Mouse (Mus musculus) myocyte (in vitro differentiated cells): ENCODE data around the gene Tmem38b. TPM values are rescaled to one million over a fixed set of nuclear protein-coding genes. Genes with fewer than 3 reads are reported as not detected.

ENCODE experiments used
- H3K27me3 ChIP-seq: one replicate; pipeline ENCODE4 v1.6.1; 2011; ENCODE audit not compliant: control insufficient read depth, insufficient read depth, insufficient read length
- H3K36me3 ChIP-seq: one replicate; pipeline ENCODE4 v1.6.1; 2011; ENCODE audit not compliant: control insufficient read depth, insufficient read depth
- H3K4me2 ChIP-seq: one replicate; pipeline ENCODE4 v1.6.1; 2011; ENCODE audit warnings: low read depth, control low read depth
- H3K4me3 ChIP-seq: one replicate; pipeline ENCODE4 v1.5.1; 2011; ENCODE audit warnings: mild to moderate bottlenecking, control low read depth, moderate library complexity
- H3K79me2 ChIP-seq: one replicate; pipeline ENCODE4 v1.6.1; 2011; ENCODE audit not compliant: control insufficient read depth, insufficient read depth
- H3ac ChIP-seq: one replicate; pipeline ENCODE4 v1.6.1; 2011; ENCODE audit not compliant: control insufficient read depth, insufficient read length
- CEBPB ChIP-seq: IDR thresholded peaks from 2 replicates; pipeline ENCODE4 v1.6.1; 2011; ENCODE audit warnings: mild to moderate bottlenecking, moderate library complexity; ENCODE audit not compliant: poor library complexity, insufficient read depth, severe bottlenecking
- E2F4 ChIP-seq: IDR thresholded peaks from one replicate; pipeline ENCODE4 v1.6.1; 2011; ENCODE audit warnings: mild to moderate bottlenecking, control low read depth, moderate library complexity; ENCODE audit not compliant: insufficient read depth
- MAX ChIP-seq: IDR thresholded peaks from one replicate; pipeline ENCODE4 v1.6.1; 2011; ENCODE audit warnings: low read depth, mild to moderate bottlenecking, control low read depth
- MYOD1 ChIP-seq, 3 experiments: IDR thresholded peaks; one replicate each; pipeline ENCODE4 v1.6.1; 2011; ENCODE audit warnings: control low read depth in 2 of 3, low read depth in 2 of 3, mild to moderate bottlenecking in 2 of 3, moderate library complexity in 1 of 3; ENCODE audit not compliant: insufficient read length in 2 of 3, control insufficient read depth in 1 of 3
- MYOG ChIP-seq, 3 experiments: IDR thresholded peaks; one replicate each; pipeline ENCODE4 v1.6.1; 2011; ENCODE audit warnings: control low read depth in 2 of 3, low read depth in 2 of 3, mild to moderate bottlenecking in 2 of 3; ENCODE audit not compliant: insufficient read length in 2 of 3, control insufficient read depth in 1 of 3, insufficient read depth in 1 of 3
- POLR2A ChIP-seq: IDR thresholded peaks from one replicate; pipeline ENCODE4 v1.6.1; 2011; ENCODE audit warnings: low read depth, mild to moderate bottlenecking, control low read depth, moderate library complexity; ENCODE audit not compliant: insufficient read length
- POLR2AphosphoS2 ChIP-seq: IDR thresholded peaks from one replicate; pipeline ENCODE4 v1.6.1; 2011; ENCODE audit warnings: low read depth, control low read depth; ENCODE audit not compliant: insufficient read length
- REST ChIP-seq: IDR thresholded peaks from one replicate; pipeline ENCODE4 v1.6.1; 2011; ENCODE audit warnings: mild to moderate bottlenecking, control low read depth, moderate library complexity; ENCODE audit not compliant: insufficient read depth, insufficient read length
- SRF ChIP-seq: IDR thresholded peaks from one replicate; pipeline ENCODE4 v1.6.1; 2011; ENCODE audit warnings: low read depth; ENCODE audit not compliant: control insufficient read depth, insufficient read length
- TCF12 ChIP-seq: IDR thresholded peaks from one replicate; pipeline ENCODE4 v1.6.1; 2011; ENCODE audit warnings: mild to moderate bottlenecking, control low read depth; ENCODE audit not compliant: poor library complexity, insufficient read depth, severe bottlenecking
- TCF3 ChIP-seq: IDR thresholded peaks from one replicate; pipeline ENCODE4 v1.6.1; 2011; ENCODE audit warnings: low read depth, control low read depth; ENCODE audit not compliant: insufficient read length
- USF1 ChIP-seq: IDR thresholded peaks from one replicate; pipeline ENCODE4 v1.6.1; 2011; ENCODE audit warnings: low read depth, mild to moderate bottlenecking, control low read depth, moderate library complexity
- polyA plus RNA-seq: library from polyadenylated mRNA; unstranded; fragments of >200 nt; fragmentation: generic; extraction: Trizol; gene quantifications from one replicate; pipeline ENCODE4 v1.2.1, GENCODE M21; 2012; ENCODE audit warnings: missing spikeins

Gene Tmem38b
- polyA plus RNA-seq, 1 experiment = 39.7 TPM

DNA sequence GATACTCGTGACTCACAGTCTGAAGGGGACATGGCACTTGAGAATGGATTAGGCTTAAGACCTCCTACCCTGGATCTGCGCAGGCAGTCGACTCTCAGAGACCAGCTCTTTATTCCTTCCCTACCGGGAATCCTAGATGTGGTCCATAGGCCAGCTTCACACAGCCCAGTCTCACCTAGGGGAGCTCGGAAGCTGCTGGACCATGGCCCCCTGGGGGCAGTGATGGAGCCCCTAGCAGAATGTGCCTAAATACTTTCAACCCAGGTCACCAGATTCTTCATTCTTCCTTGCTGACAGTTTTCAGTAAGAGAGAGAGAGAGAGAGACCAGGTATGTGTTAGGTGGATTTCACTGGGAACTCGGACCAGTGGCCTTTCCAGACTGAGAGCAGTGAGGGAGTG is 36.3 kb downstream of the Tmem38b start:
- TF ChIP-seq MYOG (IDR thresholded peaks at IDR 0.05; ENCODE audit: control insufficient read depth in 1 of 3, insufficient read depth in 1 of 3, insufficient read length in 2 of 3, low read depth in 2 of 3) = no peak
- TF ChIP-seq TCF12 = no peak
- no peak for TF ChIP-seq POLR2A
- TF ChIP-seq SRF = no peak
- no peak for TF ChIP-seq USF1
- no peak for TF ChIP-seq E2F4
- TF ChIP-seq CEBPB = no peak
- TF ChIP-seq REST = no peak
- TF ChIP-seq MAX = no peak
- TF ChIP-seq TCF3 = no peak
- no peak for TF ChIP-seq POLR2AphosphoS2
- TF ChIP-seq MYOD1 (IDR thresholded peaks at IDR 0.05; ENCODE audit: control insufficient read depth in 1 of 3, insufficient read length in 2 of 3, low read depth in 2 of 3) = no peak
- Histone ChIP-seq H3K27me3 (no peaks in the 10 kb centered on the region), H3K36me3 (peaks cover 9% of the 10 kb centered on the region)

GRCm38 (mm10) chr4:53864098-53864820 is 38.4 kb downstream of the Tmem38b start:
- H3ac ChIP-seq = no peak overlapping the region
- no peaks in the 10 kb centered on the region for H3K27me3 ChIP-seq
- no peak for TF ChIP-seq POLR2A
- no peak for TF ChIP-seq CEBPB
- TF ChIP-seq MYOD1 (IDR thresholded peaks at IDR 0.05; ENCODE audit: control insufficient read depth in 1 of 3, insufficient read length in 2 of 3, low read depth in 2 of 3) = no peak
- no peak for TF ChIP-seq USF1
- peaks cover 5% of the 10 kb centered on the region for H3K36me3 ChIP-seq
- no peak overlapping the region for H3K4me2 ChIP-seq
- no peak overlapping the region for H3K4me3 ChIP-seq
- no peaks in the 10 kb centered on the region for H3K79me2 ChIP-seq

More for the DNA sequence above, 36.3 kb downstream of the Tmem38b start:
- Histone ChIP-seq H3K4me3 (no peak overlapping the region), H3K79me2 (no peaks in the 10 kb centered on the region), H3K4me2 (no peak overlapping the region), H3ac (no peak overlapping the region)

DNA sequence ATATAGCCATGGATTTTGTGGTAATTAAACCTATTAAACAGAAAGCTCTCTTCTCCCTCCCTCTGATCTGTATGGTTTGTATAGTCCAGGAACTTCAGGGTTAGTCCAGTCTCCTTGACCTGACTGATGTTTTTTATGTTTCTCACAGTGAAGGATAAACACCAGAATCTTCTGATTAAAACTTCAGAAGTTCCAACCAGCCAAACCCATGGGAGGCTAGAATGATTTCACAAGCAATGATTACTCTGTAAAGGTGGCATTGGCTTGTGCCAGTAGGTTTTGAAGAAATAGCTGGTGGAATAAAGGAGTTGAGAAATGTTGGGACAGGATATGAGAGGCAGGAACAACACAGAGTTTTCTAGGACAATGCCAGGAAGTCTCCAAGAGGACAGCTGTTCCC is 40.6 kb downstream of the Tmem38b start:
- Histone ChIP-seq H3K36me3 (peaks cover under 1% of the 10 kb centered on the region), H3K4me2 (no peak overlapping the region), H3K4me3 (no peak overlapping the region), H3ac (no peak overlapping the region), H3K27me3 (no peaks in the 10 kb centered on the region), H3K79me2 (no peaks in the 10 kb centered on the region)
- TF ChIP-seq POLR2AphosphoS2 = no peak
- no peak for TF ChIP-seq SRF
- TF ChIP-seq E2F4 = no peak
- no peak for TF ChIP-seq MYOG (IDR thresholded peaks at IDR 0.05; ENCODE audit: control insufficient read depth in 1 of 3, insufficient read depth in 1 of 3, insufficient read length in 2 of 3, low read depth in 2 of 3)
- no peak for TF ChIP-seq TCF12
- TF ChIP-seq CEBPB = no peak
- TF ChIP-seq MYOD1 (IDR thresholded peaks at IDR 0.05; ENCODE audit: control insufficient read depth in 1 of 3, insufficient read length in 2 of 3, low read depth in 2 of 3) = no peak
- no peak for TF ChIP-seq REST
- no peak for TF ChIP-seq MAX
- TF ChIP-seq TCF3 = no peak
- TF ChIP-seq POLR2A = no peak
- no peak for TF ChIP-seq USF1

GRCm38 (mm10) chr4:53878542-53879417 is 52.9 kb downstream of the Tmem38b start:
- Histone ChIP-seq H3K27me3 (no peaks in the 10 kb centered on the region), H3ac (no peak overlapping the region), H3K36me3 (no peaks in the 10 kb centered on the region), H3K4me2 (no peak overlapping the region), H3K79me2 (no peaks in the 10 kb centered on the region), H3K4me3 (no peak overlapping the region)
- no peak for TF ChIP-seq REST
- no peak for TF ChIP-seq CEBPB
- no peak for TF ChIP-seq USF1
- no peak for TF ChIP-seq POLR2AphosphoS2
- no peak for TF ChIP-seq SRF
- no peak for TF ChIP-seq MYOD1 (IDR thresholded peaks at IDR 0.05; ENCODE audit: control insufficient read depth in 1 of 3, insufficient read length in 2 of 3, low read depth in 2 of 3)
- no peak for TF ChIP-seq TCF12
